Mouse (Mus musculus) small intestine, adult 2 months (tissue): ENCODE measurements around the gene Irf3.

Source experiments
- CTCF ChIP-seq: fragments of 200-500 bp; IDR thresholded peaks from 2 replicates; pipeline ENCODE4 v1.5.1; 2012; ENCODE audit warnings: low read depth, mild to moderate bottlenecking, control low read depth, inconsistent platforms, low read length, moderate library complexity, mixed read lengths; ENCODE audit not compliant: insufficient replicate concordance, insufficient read length; ENCODE audit errors: extremely low read depth
- POLR2A ChIP-seq: fragments of 200-500 bp; IDR thresholded peaks from 2 replicates; pipeline ENCODE4 v1.6.1; 2012; ENCODE audit warnings: low read depth, mild to moderate bottlenecking, control low read depth, inconsistent platforms, low read length, moderate library complexity

DNA sequence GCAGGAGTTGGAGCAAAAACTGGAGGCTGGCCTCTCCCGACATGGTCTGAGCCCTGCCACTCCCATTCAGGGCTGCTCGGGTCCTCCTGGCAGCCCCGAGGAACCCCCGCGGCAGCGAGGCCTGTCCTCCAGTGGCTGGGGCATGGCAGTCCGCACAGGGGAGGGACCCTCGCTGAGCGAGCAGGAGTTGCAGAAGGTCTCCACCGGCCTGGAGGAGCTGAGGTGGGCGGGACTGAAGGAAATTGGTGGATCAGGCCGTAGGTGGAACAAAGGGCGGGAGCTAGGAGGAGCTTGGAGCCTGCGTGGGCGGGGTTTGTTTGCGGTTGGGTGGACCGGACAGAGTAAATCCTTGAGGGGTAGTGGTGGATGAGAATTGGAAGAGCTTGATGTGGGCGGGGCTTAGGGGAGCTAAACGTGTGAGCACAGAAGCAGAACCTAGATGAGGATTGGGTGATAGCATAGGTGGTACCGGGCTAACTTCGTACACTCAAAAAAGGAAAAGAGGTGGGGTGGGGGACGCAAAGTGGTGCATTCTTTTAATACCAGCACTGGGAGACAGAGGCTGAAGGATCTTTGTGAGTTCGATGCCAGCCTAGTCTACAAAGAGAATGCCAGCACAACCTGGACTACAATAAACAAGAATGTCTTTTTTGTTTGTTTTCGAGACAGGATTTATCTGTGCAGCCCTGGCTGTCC lies 44.7 kb upstream of the Irf3 start:
- no peak for TF ChIP-seq CTCF
- TF ChIP-seq POLR2A = no peak
